Mouse (Mus musculus) thymus, postnatal 4 days (tissue): ENCODE data around the gene Dkk3.

Source experiments
- DNase-seq: peaks from one replicate; pipeline ENCODE4 v3.0.0; 2021

Dkk3 gene

DNA sequence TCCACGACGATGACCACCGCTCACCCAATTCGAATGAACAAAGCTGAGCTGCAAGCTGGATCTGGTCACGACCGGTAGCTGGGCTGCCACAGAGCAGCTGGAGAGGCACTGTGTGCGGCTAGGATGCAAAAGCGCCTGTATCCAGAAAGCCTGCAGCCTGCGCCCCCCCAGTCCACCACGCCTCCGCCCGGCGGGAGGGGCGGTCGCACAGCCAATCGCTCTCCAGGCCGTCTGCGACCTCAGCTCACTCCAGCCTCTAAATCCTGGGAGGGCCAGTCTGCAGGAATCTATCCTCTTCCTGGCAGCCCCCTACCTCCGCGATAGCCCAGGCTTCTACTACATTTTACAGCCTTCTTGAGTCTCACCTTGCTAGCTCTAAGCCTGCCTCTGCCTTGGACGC is at the start of gene Dkk3:
Gene Dkk3 (minus strand): TSS at position 116 of the 400 bp plus-strand sequence.
- no peak for DNase-seq

DNA sequence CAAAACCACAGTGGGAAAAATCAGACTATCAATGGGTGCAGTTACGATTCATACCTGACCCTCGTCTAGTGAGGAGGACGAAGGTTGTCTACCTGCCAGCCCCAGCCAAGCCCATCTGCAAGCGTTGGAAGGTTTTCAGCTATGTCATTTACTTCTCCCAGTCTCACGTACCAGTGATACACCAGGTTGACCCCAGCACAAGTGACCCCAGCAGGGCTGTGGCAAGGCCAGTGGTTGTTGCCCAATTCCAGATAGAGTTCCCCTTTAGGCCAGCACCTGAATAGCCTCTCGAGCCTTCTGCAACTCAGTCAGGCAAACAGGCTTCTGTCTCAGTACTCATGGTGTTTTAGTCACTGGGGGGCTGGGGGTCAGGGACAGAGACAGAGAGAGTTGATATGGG is 48.9 kb upstream of the Dkk3 start:
- no peak for DNase-seq

DNA sequence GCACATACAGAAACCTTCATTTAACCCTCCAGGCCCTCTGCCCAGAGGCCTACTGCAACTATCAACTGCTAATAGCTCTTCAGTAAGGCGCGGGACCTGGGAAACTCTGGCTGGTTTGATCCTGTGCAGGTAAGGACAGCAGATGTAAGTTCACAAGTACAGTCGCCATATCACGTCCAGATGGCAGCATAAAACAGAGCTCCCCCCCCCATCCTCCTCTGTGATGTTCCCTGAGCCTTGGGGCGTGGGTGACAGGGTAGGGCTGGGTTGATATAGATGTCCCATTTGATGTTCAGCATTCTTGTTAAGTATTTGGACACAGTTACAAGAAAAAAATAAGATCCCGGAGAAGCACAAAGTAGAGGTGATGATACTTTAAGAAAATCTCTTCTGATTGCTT is 46.7 kb upstream of the Dkk3 start:
- peak; percentile 45 for DNase-seq

DNA sequence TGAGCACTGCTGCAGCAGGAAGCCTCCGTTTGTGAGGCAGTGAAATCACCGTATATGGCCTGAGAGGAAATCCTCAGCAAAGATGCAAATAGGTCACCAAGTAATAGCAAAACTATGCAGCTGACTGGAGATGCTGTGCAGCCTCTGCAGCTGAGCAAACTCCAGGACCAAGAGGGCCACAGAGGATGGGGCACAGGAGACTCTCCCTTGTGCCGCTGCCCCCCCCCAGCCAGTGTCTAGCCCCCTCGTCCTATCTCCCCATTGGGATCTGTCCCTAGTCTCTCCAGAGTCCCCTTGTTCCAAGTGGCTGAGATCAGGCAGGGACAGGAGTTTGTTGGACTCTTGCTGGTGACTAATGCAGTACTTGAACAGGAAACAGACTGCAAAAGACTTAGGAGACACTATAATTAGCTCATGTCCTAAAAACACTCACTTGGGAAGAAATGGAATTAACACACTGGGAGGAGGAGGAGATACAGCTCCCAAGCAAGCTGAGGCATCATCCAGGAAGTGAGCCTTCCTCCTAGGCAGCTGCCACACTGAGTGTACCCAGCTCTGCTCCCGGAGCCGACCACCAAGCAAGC is 45.6 kb upstream of the Dkk3 start:
- DNase-seq = no peak

DNA sequence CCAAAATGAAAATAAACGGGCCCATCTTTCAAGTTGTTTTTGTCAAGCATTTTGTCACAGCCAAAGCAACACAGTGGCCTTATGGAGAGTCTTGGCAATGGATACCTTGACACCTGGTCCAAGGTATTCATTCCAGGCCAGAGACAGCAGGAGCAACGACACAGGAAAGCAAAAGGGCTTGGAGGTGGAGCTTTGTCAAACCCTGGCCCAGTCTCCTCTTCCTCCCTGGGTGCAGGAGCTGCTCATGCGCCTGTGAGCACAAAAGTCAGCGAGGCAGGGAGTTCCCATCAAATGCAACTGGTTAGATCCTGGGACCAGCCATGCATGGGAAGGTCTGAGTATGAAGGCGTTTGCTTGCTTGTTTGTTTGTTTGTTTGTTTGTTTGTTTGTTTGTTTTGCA is 45.1 kb upstream of the Dkk3 start:
- no peak for DNase-seq

DNA sequence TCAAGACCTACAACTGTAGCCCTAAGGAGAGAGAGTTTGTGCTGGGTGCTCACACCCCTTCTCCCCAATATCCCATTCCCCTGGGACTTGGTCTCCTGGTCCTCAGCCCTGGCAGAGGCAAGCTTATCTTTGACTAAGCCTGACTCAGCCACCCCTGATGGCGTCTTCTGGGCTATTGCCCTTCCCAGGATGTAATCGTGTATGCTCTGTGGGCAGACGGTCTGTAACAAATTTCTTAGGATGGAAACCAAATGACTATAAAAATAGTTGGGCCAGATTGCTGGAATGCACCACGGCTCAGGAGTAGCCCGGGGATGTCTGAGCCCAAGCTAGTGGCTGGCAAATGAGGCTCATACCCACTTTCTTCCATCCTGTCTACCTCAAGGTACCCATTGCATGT is 44.0 kb upstream of the Dkk3 start:
- no peak for DNase-seq

DNA sequence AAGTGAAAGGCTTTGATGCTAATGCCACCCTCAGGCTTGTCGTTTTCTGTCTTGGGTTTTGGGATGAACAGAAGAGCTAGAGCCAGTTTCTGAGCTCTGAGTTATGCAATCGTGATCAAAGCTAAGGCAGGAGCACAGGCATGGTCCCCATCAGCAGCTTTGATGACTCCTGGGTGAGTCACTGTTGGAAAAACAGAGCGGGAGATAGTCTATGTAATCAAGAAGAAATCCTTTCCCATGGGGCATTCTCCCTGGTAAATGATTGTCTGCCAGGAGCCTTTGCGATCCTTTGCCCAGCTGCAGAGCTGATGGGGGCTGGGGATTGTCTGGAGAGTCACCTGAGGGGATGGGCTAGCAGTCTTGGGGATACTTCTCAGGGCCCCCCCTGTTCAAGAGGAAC is 43.3 kb upstream of the Dkk3 start:
- no peak for DNase-seq

DNA sequence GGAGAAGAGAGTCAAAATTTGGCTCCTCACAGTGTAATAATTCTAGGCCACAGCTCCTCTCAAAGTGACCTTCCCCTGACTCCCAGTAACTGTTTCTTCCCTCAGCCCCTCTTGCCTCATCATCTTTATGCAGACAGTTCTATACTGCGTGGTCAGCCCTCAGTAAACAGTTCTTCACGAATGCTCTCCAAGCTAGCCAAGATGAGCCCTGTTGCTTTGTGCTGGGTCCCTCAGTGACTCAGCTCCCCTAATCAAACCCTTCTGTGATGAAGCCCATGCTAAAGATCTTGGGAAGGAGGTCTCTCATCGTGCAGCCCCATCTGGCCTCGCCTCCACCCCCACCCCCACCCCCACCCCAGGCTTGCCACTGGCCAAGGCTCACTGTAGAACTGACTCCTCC is 41.9 kb upstream of the Dkk3 start:
- no peak for DNase-seq

DNA sequence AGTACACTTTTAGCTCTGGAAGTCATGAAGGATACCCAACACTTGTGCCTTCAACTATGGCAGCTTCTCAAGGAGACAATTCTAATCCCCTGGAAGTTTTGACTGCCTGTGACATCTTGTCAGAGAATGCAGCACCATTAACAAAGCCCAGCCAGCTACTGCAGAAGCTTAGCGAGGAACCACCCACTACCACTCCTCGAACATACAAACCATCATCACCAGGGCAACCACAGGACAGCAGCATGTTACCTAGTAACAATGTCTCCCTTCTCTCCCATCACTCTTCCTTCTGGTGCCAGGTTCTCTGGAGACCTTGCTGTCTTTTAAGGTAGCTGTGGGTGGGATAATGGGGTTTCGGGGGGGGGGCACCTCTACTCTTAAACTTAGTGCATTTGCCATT is 40.5 kb upstream of the Dkk3 start:
- DNase-seq = no peak

DNA sequence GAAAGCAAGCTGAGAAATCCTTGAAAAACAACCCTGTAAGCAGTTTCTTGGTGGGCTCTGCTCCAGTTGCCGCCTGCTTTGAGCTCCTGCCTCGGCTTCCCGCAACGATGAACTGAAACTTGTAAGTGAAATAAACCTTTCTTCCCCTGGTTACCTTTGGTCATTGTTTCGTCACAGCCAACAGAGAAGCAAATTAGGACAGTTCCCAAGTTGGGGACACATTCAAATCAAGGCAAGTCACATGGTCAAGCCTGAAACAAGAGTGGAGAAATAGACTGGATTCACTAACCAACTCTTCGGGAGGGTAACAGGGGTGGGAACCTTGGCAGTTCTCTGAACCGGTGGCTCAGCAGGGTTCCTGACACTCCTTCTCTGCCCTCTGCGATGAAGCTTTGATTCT is 38.6 kb upstream of the Dkk3 start:
- DNase-seq = no peak

DNA sequence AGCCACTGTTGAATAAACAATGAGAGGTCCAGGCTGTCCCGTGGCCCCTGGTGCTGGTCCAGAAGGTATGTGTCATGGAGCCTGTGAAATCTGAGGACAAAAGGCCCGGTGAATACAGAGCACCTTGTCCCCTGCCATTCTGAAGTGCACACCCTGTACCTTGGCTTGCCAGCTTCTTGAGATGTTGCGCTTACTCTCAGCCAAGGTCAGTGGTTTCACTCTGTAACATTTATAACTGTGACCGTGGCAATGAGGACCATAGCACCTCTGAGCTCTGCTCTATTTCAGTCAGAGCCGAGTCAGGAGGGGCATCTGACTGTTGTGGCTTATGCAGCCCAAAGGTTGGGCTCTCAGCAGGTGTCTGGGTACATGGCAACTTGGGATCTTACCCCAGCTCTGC is 35.4 kb upstream of the Dkk3 start:
- DNase-seq = no peak

DNA sequence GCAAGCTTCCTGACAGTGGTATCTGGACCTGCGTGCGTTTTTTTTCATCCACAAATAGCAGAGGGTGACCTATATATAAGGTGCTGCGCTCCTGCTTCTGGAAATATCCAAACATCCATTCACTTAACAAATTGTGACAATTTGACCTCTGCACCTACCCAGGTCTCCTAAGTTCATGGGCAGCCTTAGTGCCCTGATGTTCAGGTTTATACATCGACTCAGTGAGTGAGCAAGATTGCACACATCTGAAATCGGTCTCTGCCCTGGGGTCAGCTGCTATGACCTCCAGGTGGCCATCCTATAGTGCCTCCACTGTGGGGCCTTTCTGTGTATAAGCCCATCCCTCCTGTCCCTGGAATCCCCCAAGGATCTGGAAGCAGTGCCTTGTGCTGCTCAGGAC is 33.9 kb upstream of the Dkk3 start:
- DNase-seq = no peak

DNA sequence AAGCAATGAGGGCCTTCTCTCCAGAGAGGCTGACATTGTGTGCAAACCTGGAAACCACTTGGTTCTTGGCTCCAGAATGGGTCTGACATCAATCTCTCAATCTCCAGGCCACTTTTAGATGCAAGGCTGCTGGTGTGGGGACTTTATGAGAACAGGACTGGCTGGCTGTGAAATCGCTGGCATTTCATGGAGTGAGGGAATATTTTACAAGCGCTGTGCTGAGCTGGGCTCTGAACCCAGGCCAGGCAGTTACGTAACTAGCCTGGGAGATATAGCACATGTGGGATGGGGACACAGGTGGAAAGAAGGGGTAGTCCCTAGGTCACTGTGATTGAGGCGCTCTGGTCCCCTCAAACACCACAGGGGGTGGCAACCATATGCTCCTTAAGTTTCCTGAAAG is 33.4 kb upstream of the Dkk3 start:
- DNase-seq = no peak

DNA sequence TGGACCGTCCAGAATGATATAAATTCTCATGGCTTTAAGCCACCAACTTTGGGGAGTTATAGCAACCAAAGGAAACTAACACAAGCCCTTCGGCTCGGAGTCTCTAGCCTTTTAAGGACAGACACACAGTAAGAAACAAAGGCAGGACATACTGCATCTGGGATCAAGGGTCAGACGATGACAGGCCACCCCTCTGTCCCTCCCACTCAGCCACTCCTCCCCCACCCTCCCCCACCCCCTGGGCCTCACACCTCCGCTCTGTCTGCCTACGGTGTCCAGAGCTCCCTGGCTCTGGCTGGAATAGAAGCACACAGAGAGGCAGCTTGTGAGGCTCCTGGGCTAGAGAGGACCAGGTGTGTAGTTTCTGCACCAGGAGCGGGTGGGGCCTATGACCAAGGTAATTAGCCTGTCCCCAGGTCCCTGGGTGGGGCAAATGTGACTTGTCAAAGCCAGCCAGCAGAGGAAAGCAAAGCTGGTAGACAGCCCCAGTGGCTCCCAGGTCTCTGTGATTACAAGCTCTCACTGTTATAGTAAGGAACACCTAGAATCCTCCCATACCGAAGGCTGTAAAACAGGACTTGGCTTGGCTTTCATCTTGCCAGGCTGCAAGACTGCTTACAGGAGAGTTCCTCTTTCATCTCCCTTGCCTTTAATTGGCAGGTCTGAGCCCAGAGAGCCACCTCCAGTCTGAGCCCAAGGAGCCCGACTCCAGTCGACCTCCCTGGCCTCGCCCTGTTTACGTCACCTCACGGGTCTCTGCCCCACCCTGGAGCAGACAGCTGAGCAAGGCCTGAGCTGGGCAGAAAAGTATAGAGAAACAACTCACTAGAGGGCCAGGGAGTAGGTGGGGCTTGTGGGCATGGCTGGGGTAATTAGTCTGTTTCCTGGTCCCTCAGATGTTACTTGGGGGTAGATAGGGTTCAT is 28.9 kb upstream of the Dkk3 start:
- no peak for DNase-seq

DNA sequence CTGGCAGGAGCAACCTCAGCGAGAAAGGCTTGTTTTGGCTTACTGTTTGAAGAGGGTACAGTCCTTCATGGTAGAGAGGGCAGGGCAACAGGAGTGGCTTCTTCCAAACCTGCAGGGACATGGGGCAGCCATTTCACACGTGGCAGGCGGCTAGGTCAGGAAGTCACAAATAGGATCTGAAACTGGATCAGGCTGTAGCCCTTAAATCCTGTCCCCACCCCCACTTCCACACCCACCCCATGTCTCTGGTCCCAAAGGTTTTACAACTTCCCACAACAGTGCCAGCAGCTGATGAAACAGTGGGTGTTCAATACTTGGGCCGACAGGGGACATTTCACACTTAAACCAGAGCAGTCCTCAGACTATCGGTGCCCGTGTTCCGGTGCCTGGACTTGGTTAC is 28.0 kb upstream of the Dkk3 start:
- no peak for DNase-seq

DNA sequence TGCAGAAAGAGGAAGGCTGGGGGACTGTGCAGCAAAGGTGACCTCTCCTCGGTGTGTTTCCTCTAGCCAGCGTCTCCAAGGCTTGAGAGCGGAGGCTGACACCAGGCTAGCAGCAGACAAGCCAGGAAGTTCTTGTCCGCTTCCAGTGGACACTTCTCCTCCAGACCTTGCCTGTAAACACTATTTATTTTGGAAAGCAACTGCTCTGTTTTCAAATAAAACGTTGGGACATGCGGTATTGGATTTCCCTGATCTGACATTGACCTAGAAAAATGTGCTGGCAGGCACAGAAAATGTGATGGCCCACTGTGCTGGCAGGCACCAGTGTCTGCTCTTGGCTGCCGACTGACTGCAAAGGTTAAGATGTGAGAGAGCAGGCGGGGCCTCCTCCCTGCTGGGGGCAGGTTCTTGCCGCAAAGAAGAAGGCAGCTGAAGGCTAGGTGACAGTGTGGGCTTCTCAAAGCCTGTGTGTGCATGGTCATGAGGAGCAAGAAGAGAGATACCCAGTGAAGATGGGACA is 26.4 kb upstream of the Dkk3 start:
- DNase-seq = no peak

DNA sequence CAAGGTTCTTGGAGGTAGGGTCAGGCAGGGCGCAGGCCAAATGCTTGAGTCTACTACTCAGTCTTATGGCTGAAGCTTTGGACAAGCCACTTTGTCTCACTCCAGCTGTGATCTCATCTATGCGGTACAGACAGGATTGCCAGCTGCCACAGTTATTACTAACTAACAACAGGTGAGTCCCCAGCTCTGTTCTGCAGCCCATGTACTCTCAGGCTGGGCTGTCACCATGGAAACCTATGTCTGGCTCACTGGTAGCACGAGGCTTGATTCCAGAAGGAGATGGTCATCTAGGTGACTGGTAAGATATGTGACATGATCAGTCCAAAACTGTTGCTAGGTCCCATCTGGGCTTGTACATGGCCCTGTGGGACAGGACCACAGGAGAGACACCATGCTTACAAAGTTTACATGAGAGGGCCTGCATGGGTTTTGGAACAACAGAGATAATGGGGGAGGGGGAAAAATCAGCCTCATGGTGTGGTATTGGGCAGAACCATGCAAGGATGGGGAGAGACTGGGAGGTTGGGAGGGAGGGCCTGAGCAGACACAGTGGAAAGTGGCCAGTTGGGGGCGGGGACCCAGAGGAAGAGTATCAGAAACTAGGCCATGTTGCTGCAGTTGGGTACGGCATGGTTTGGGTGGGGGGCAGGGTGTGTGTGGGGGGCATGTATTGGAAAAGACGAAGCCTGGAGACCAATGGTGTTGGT is 25.8 kb upstream of the Dkk3 start:
- no peak for DNase-seq

DNA sequence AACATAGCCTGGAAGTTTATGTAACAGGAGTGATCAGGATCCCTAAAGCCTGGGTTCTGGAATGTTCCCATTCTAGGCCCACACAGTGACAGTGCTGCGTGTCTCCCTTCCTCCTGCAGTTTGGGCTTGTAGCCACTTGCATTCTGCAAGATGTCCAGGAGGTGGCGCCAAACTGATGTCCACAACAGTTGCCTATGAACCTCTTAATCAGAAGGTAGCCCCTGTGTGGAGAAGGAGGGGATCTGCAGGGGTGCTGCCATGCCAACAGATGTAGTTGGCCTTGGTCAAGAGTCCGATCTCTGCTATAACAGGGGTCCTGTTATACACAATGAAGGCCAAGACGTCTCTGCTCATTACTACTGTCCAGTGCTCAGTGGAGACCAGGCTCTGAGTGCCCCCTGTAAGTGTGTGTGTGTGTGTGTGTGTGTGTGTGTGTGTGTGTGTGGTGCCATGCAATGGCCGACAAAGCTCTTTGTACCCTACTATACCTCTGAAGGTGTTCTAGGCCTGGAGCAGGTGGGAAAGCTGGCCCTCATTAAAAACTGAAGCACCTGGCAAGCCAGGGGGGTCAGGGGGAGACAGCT is 24.5 kb upstream of the Dkk3 start:
- DNase-seq = peak; percentile 93

DNA sequence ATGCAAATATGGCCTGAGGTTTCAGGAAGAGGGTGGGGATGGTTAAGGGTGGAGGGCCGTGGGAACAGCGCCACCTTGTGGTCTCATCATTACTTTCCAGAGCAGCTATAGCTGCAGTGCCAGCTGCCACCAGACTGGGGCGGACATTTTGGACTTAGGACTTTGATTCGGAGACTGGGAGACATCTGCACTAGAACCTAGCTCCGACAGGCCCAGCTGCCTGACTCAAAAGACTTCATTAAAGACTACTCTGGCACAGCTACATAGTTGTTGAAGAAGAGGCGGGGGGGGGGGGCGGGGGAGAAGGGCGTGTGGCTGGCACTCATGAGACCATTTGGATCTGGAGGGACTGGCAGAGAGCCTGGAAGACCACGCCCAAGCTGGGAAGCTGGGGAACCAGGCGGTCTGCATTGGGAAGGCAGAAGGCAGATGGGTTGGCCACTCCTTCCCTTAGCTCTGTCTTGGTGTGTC is 21.4 kb upstream of the Dkk3 start:
- DNase-seq = peak; percentile 87

DNA sequence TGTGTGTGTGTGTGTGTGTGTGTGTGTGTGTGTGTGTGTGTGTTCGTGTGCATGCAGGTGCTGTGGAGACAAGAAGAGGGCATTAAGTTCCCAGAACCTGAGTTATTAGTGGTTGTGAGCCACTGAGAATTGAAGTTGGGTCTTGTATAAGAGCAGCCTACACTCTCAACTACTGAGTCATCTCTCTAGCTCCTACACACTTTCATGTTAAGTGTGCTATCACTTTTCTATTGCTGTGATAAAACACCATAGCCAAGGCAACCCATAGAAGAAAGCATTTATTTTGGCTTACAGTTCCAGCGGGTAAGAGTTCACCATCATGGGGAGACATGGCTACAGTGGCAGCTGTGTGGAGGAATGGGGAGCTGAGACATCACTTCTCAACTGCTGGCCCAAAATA is 17.8 kb upstream of the Dkk3 start:
- DNase-seq = no peak

DNA sequence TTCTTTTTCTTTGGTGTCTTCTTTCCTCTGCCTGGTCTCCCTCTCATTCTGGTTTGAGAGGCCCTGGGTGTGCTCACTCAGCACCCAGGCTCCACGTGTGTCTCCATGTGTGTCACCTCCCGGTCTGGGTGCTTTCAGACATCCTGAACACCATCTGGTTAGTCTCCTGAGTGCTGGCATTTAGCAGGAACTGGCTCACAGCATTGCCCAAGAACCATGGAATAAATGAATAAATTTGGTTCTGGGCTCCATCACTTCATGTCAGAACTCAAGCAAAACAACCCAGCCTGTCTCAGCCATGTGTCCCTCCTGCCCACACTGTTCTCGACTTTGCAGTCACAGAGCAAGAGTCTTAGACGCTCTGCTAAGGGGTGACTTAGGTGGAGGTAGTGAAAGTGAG is 13.8 kb upstream of the Dkk3 start:
- DNase-seq = no peak

DNA sequence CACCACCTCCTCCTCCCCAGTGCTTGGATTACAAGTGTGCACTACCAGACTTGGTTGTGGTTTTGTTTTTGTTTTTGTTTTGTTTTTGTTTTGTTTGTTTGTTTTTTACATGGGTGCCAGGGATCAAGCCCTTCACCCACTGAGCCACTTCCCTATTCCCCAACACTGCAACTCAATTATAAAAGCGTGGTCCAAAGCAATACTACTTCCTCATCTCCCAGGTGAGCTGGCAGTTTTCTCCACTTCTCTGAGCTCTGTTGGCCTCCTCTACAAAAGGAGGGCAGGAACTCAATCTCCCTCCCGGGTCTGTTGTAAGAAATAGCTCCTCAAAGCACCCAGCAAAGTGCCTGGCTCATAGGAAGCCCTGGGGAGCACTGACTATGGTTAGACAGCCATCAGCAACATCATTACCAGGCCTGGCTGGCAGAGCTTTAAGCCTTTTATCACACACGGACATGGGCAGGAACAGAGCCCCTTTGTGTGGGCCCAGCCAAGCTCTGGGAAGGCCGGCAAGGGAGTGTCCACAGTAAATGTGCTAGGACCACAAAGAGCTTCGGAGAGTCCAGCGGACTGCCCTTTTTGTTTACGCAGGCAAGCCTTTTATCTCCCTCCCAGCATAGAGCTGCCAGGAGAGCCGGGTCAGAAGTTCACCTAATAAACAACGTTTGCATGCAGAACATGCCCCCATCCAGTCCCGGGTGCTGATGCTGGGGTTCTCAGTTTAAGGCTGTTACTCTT is 11.3 kb upstream of the Dkk3 start:
- DNase-seq = no peak

DNA sequence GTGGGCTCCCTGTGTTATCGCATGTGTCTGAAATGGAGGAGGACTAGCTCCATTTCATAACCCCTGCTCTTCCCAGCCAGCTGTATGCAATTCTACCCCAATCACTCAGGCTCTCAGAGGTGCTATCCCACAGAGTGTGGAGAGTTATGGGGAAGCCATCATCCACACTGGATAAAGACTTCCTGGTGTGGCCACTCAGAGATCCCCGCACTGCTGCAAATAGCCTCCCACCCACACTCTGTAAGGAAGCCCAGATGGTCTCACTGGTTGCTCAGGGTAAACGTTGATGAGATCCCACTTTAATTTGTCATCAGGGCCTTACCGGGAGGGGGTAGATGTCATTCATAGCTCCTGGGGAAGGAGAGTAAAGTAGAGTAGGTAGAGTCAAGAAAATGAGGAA is 6.7 kb upstream of the Dkk3 start:
- no peak for DNase-seq
